Mouse (Mus musculus) urinary bladder, postnatal 14 days (tissue): ENCODE data around the gene Parp6.

Experiments used
- DNase-seq: peaks from one replicate; pipeline ENCODE4 v3.0.0; 2021; ENCODE audit warnings: low spot score

Parp6 gene

DNA sequence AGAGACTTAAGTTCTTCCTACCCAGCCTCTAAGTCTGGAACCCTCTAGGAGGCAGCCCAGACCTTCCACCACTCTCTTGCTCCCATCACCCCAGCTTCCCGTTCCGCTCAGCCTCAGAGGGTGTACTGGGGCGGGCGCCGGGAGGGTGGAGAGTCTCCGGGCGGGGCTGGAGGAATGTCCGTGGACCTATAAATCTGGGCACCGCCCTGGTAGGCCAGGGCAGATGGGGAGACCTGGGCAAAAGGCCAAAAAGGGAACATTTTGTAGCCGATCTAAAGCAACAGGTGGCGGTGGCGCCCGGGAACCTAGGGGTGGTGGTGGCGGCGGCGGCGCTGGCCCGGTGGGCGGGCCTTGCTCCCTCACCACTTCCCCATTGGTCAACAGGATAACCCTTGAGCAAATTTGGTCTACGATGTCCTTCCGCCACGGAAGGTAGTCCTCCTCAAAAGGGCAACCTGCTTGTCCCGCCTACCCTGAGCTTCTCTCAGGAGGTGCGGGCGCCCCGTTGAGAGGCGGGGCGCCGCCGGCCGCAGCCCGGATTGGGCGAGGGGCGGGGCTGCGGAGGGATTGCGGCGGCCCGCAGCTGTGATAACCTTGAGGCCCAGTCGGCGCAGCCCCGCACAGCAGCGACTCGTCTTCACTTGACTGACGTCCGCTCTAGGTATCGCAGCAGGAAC is 39.0 kb downstream of the Parp6 start, which contains the start of gene Pkm:
Gene Pkm (plus strand): TSS at position 411 of the 677 bp plus-strand sequence.
- DNase-seq: peak; percentile 99

DNA sequence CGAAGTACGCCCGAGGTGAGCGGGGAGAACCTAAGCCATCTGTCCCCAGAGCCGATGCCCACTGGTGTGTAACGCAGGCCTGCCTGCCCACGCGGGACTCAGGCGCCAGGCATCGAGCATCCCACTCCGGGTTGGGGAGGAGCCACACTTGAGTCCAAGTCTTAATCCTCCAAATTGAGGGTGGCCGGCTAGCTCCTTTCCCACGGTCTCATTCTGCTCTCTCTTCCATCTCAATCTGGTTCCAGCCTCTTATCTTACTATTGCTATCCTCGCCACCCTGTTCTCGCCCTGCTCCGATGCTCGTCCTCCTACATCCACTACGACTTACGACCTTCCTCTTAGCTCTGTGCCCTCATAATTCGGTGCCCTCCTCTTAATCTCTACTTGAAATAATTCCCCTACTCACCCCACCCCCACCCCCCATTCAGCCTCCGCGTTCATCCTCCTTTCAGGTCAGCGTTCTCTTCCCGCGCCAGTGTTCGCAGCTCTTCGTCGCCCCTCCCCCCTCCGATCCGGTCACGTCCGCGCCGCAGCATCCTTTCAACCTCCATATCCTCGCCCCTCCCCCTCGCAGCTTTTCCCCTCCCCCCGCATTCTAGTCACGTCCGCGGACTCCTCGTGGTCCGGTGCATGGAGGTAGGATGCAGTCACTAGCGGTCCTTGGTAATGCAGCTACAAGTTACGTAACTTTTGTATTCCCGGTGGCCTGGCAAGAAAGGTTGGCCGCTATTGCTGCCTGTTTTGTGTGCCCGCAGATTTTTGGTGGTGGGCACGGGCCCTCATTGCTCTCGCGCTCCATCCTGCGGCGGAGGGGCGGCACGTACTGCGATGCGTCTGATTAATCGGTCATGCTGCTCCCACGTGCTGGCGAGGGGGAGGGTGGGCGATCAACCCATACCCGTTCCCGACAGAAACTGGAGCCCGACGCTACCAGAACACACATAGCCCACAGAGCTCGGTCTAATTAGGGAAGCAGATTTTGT is 39.8 kb downstream of the Parp6 start:
- peak; percentile 82 for DNase-seq

DNA sequence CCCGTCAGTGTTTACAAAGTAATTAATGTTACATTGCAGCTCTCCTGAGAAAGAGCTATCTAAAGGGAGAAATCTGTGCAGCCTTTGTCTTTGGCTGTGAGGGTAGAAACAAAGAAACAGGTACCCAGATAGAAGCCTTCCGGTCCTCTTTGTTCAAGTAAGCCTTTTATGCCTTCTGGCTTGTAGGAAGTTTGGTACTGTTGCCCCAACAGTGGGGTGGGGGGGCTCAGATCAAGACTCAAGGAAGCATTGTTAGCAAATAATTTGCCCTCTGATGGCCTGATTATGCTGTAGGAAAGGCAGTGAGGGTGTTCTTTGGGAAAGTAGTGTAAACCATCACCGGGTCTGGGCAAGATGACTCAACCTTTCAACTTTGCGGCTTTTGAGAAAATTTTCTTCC is 41.1 kb downstream of the Parp6 start:
- no peak for DNase-seq

DNA sequence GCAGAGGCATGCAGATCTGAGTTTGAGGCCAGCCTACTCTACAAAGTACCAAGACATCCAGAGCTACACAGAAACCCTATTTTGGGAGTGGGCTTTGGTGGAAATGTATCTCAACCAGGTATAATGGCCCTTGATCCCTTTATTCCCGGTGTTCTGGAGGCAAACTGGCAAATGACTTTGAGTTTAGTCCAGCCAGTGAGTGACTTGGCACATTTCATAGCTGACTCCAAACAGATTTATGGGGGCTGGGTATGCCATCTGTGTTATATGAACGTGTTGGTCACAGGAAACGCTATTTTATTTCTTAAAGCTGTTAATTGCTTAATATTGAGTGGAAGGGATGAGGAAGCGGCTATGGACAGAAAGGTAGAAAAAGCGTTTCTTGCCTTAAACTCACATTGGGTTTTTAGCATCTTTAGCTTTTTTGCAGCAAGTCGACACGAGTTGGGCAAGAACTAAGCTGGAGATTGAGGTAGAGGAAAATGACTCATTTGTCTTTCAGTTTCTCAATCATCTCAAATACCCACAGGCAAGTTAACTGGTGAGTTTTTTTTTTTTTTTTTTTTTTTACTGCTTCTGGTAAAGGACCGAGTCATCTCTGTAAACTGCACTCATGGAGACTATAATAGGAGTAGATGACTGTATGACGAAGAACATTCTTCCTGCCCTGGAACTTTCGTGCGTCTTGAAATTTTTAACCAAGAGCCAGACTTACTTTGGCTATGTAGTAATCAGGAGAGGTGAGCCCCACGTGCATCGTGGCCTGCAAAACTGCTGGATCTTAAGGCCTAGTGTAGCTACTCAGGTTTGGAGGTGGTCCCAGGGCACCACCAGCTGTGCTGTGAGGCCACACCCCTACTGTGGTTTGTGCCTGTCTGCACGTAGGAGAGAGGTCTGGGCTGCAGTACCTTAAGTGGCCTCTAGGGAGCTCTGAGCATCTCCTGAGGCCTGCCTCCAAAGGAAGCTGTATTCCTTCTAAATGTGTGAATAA is 42.2 kb downstream of the Parp6 start:
- DNase-seq: peak; percentile 85

DNA sequence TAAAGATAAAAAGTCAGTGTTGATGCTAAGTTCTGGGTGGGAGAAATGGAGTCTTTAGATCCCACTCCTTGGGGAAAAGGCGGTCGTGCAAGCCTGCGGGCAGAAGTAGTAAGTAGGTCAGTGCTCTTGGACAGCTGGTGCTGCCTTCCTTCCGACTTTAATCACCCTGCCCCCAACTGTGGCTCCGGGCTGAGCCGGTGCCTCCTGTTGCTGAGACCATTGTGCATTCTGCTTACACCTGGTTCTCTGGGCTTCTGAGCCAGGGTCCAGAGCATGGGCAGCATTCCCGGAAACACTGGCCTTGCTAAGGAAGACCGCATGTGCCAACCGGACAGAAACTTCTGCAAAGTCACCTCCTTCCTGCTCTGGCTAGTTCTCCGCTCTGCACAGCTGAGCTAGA is 43.3 kb downstream of the Parp6 start:
- DNase-seq: no peak

DNA sequence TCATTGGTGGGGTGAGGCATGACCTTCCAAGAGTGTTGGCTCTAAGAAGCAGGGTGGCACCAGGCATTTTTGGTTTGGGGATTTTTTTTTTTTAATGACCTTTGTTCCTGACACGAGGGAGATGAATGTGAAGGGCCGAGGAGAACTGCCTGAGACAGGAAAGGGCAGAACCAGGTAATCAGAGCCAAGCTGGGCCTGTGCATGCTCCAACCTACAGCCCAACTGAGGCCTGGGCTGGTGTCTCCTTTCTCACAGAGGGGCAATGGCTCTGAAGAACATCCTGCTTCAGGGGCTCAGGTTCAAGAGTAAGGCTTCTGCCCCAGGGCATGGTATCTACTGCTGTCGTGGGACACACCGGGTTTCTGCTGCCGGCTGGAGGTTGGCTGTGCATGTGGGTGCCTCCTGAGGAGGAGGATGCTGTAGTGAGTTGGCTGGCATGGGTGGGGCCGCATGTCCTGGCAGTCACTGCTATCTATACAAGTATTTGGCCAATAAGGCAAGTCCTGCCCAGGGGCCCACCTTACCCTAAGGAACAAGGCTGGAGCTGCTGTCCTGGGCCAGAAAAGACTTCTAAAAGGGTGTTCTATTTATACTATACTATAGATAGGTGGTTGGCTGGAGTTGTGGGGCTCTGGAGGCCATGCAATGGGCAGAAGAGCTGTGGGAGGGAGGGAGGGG is 44.4 kb downstream of the Parp6 start:
- no peak for DNase-seq

DNA sequence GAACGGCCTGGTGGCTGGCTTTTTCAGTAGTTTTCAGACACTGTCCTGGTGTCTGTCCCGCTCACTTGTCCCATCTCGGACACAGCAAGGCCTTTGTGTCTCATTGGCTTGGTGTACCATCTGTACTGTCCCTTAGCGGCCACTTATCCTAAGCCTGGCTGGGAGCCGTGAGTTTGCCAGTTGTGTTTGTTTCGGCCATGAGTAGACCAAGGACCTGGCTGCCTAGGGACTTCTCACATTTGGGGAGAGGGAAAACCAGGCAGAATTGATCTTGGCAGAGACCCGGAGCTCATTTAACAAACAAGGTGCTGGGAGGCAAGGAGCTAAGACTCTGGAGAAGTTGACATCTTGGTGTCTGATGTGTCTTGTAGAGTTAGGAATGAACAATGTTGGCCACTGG is 46.1 kb downstream of the Parp6 start:
- DNase-seq: no peak

DNA sequence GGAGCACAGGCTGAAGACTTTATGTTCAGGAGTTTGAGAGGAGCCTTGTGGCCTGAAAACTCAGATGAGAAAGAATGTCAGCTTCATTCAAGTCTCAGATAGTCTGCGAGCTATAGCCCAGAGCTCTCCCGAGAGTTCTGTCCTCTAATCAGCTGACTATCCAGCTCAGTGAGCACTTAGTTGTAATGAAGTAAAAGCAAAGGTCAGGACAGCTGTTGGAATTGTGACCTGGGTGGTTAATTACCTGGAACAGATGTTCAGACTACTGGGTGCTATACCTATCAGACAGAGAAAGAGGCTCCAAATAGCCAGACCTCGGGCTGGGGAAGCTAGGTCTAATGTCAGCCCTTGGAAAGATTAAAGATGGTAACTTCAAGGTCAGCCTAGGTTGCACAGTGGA is 46.9 kb downstream of the Parp6 start:
- DNase-seq: no peak

DNA sequence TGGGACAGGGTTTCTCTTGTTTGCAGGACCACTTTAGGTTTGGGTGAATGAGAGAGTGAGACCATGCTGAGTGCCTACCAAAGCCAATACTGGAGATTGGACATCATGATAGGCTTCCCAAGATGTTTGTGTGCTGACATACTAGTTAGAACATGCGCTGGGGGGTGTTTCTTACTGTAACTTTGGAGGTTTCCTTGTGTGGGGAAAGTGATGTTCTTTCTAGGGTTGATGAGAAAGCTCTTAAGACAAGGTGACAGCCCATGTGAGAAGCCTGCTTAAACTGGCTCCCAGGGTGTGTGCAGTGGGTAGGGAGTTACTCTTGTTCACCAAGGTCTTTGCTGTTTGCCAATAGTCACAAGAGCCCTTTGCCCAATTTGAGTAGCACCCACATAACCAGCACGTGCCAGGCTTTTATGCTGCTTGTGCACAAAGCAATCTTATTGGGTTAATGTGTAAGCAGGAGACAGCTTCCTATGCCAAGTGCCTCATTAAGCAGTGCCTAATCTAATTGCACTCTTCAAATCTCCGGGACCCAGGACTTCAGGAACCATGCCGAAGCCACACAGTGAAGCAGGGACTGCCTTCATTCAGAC is 47.7 kb downstream of the Parp6 start:
- no peak for DNase-seq

DNA sequence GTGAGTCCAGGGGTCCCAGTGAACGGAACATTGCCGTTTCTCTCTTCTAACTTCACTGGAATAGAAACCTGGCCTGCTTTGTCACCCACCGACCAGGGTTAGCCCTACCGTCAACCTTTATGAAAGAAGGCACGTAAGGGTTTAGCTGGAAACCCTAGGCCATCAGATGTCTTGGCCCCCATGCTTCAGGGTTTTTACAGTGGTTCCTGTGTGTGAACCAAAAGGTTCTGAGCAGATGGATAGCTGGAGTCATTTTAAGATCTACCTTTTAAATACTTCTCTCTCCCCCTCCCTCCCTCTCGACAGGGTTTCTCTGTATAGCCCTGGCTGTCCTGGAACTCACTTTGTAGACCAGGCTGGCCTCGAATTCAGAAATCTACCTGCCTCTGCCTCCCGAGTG is 48.9 kb downstream of the Parp6 start:
- no peak for DNase-seq

DNA sequence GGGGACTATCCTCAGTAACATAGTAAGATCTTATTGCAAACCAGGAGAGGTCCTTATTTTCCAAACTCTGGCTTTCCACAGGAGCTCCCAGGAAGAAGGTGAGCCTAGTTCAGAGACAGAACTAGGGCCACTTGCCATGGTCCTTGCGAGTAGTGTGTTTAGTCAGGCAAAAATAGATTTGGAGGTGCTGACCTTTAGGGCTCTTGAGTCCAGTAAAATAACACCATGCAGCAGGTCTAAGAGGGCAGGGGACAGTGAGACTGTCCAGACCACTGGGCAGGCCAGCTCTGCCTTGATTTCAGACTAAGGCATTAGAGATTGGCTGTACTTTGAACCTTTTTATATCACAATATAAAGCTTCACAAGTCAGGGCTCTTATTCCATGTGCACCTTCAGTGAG is 49.7 kb downstream of the Parp6 start:
- DNase-seq: no peak

DNA sequence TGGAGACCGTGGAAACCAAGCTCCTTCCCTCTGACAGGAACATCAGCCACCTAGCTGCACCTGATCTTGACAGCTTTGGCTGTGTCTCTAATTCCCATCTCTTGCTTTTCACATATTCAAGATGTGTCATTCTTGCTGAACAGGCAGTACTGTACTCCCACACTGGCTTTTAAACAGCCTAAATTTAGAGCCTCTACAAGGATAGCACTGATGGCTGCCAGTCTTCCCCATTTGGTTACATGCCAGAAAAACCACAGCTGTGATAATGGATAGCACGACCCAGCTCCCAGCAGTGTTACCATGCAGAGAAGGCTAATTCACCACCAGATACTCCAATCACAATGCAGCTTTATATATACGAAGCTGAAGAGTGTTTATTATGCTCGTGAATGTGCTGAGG is 50.2 kb downstream of the Parp6 start:
- no peak for DNase-seq

DNA sequence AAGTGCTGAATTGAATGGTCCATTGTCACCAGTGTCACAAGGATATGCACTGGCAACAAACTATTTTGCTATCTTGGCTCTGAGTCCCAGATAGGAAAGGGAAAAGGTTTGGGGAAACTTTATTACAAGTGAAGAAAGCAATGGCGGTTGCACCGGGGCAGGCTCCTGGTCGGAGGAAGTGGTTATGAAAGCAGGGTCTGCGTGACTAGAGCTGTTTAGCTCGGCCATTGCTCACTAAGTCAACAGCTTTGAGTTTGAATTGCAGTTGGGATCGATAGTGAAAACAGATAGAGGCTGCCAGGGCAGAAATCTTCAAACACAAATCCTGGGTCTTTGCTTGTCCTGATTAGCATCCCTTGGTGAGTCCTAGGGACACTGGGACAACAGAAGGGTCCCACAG is 50.8 kb downstream of the Parp6 start:
- DNase-seq: peak; percentile 31

DNA sequence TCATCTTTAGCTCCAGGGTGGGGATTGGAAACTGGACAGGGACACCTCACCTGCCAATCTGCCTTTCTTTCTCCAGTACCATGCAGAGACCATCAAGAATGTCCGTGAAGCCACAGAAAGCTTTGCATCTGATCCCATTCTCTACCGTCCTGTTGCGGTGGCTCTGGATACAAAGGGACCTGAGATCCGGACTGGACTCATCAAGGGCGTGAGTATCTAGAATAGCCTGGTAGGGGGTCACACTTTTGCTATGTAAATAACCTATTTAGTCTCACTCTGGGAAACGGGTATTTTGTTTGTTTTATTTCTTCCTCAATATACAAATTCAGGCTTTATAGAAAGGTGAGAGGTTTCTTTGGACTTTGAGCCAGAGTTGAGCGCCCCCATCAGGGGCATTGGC is 51.4 kb downstream of the Parp6 start:
- DNase-seq: no peak

DNA sequence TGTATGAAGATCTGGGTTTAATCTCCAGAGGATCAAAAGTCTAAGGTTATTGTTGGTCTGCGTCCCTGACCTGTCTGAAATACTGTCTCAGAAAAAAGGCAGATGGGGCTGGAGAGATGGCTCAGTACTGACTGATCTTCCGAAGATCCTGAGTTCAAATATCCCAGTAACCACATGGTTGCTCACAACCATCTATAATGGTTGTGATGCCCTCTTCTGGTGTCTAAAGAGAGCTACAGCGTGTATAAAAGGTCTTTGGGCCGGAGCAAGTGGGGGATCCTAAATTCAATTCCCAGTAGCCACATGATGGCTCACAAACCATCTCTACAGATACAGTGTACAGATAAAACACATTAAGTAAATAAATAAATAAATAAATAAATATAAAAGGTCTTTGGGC is 52.1 kb downstream of the Parp6 start:
- no peak for DNase-seq

DNA sequence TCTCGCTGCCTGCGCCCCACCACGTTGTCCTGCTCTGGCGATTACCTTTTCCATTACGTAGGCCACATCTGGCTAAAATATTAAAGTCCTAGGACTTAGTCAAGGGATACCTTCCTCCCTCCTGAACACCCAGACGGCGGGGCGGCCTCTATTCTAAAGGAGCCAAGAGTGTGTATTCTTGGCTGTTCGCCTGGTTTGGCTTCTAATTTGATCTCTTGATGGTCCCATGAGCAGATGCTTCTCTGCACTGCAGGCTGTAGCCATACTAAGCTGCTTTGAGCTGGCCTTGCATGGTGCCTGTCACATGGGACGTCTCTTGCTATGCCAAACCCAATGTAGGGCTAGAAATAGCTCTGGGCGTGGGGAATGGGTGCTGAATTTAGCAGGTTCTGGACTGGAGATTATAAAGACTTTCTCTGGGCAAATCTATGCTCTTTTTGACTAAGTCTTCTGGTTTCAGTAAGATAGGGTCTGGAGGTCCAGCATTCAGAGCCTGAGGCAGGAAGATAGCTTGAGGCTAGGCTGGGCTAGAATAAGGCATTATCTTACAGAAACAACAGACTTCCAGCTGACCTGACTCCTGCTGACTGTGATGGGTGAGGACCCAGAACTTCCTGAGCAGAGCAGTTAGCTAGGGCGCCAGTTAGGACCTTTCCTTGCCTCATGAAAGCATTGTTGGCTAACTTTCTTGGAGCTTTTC is 55.3 kb downstream of the Parp6 start:
- DNase-seq: no peak

DNA sequence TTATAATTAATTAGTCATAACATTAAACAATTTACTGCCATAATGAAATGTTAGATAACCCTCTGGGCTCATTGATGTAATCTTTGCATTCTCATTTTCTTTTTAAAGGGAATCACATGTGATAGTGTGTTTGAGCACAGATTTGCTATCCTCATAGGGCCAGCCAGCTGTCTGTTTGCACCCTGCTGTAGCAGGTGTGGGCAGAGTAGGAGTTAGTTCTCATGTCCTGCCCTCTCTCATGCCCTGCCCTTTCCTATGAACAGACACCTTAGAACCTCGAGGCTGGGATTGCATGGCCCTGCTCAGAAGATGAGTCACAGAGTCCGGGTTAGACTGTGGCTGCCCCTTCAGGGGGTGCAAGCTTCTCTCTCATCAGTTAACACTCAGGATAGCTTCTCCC is 56.3 kb downstream of the Parp6 start:
- no peak for DNase-seq

DNA sequence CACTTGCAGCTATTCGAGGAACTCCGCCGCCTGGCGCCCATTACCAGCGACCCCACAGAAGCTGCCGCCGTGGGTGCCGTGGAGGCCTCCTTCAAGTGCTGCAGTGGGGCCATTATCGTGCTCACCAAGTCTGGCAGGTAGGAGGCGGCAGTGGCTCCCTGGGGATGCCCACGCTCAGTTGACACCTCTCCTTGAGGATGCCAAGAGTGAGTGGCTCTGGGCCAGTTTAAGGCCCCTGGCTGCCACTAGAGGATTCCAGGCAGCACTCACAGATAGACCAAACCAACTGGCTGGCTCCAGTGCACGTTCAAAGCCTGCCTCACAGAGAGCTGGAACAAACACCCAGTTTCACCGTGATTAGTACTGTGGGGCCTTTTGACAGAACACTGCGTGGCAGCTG is 58.5 kb downstream of the Parp6 start:
- DNase-seq: no peak

DNA sequence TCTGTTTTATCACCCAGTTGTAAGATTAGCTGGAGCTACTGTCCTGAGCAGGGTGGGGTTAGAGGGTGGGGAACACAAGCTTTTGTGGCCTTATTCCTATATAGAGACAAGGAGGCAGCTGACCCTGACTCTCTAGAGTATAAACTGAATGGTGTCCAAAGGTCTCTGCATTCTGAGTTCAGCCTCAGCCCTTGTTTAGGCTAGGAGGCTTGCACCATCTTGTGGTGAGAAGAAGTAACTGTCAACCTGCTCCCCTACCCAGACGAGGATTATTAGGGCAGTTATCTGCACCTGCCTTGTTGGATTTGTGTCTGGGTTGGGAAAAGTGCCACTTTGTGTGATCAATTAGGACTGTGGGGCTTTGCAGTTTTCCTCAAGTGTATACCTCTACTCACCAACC is 61.2 kb downstream of the Parp6 start:
- peak; percentile 33 for DNase-seq
